In genomic region chr15:91526166-91526565, GRCm38 (mm10) we compare ENCODE assay signal across 14 mouse cellular contexts. TPM values are rescaled to one million over a fixed set of nuclear protein-coding genes. Genes with fewer than 3 reads are reported as not detected.
"Had no signal": no experiment of that assay in that cellular context is flagged by ENCODE, and none has a peak within 500 bp of the region (broad histone marks: within the 10 kb centered on the region; RNA-seq: fewer than 3 reads in every experiment).

No protein-coding gene starts in this region.

- DNase-seq: left cerebral cortex, postnatal 4 days; liver; liver, embryonic 13.5 days; liver, postnatal 0 days; lung, adult 18-20 months; lung, adult 2 months; lung, embryonic 14.5 days; lung, postnatal 10 days; lung, postnatal 14 days; lung, postnatal 36 days; lung, postnatal 4 days; midbrain, embryonic 14.5 days had no signal

RNA-seq across cellular contexts. Expression of gene Slc2a13, which starts 46.9 kb away (rescaled TPM):
- total RNA-seq: megakaryocyte-erythroid progenitor cell, adult 5-6 weeks; monocyte, adult 5-6 weeks had no signal
